Mouse (Mus musculus) E14TG2a.4 (cell line): ENCODE measurements around the gene Scn1b.

Source experiments
- CTCF ChIP-seq: conservative IDR thresholded peaks from 2 replicates; pipeline ENCODE4 v1.5.1; 2014; ENCODE audit warnings: low read length
- POU5F1 ChIP-seq: IDR thresholded peaks from 2 replicates; pipeline ENCODE4 v1.6.1; 2014; ENCODE audit warnings: low read length, borderline replicate concordance

DNA sequence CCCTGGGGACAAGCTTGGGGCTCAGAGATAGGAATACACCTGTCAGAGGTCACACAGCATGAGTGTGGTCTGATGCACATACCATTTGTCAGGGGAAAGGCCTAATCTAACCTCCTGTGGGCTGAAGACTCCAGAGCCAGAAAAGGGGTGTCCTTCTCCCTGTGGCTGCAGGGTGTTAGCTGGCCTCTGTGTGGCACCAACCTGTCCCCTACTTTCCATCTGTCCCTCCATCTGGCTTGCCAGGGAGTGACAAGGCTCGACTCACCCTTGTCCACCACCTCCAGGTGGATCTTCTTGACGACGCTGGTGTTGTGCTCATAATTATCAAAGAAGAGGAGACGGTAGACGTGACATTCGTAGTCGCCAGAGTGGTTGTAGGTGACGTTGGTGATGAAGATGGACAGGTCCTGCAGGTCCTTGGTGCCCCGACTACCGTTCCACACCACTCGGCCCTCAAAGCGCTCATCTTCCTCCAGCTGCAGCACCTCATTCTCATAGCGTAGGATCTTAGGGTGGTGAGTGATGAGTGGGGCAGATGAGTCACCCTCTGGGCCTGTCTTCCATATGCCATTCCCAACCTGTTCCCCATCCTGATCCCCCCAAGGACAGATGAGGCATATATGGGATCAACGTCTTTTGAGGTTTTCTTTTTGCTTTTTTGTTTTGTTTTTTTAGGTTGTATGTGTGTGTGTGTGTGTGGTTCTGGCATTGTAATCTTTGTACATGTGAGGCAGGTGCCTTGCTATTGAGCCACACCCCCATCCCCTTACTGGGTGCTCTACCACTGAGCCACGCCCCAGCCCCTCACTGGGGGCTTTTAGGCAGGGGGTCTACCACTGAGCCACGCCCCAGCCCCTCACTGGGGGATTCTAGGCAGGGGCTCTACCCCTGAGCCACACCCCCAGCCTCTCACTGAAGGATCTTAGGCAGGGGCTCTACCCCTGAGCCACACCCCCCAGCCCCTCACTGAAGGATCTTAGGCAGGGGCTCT lies 3.9 kb downstream of the Scn1b start:
- TF ChIP-seq CTCF (no peak), POU5F1 (no peak)
